Mouse (Mus musculus): ENCODE results near the gene Creb3l1.

DNA sequence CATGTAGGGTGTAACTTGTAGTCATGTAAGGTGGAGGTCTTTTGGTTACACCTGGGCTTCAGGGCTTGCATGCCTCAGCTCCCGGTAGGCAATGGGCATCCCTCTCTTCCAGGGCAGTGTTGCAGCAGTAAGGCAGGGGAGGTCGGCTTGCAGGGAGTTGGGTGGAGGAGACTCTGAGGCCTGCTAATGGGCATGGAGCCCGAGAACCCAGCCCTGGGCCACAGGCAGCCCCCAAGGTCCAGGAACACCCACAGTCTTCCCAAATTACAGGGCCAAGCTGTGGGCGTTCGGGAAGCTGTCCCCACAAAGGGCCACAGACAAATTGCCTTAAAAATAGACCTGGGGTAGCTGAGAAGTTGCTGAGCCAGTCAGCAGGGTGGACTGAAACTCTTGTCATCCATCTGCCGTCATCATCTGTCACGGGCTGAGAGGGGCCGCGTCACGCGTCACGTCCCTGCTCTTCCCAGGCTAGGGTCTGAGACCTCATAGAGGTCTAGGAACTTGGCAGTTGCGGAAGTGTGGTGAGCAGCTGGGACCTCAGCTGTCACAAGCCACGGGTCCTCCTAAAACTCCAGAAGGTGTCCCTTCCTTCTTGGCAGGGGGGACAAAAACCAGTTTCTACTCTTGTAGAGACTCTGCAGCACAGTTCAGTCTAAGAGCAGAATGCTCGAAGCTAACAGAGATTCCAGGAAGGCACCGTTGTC is 26.2 kb downstream of the Creb3l1 start:
- no peak for TF ChIP-seq CTCF (IDR thresholded peaks at IDR 0.05; ENCODE audit: low read depth)
- TF ChIP-seq EP300 (IDR thresholded peaks at IDR 0.05; ENCODE audit: low read depth) = no peak

All from heart, postnatal 0 days (tissue).